Mouse (Mus musculus): Measurements from ENCODE around the gene Nkx3-2. TPM values are rescaled to one million over a fixed set of nuclear protein-coding genes. Genes with fewer than 3 reads are reported as not detected.

Nkx3-2 gene
- polyA plus RNA-seq, 1 experiment from 2014 or later, result not detected

DNA sequence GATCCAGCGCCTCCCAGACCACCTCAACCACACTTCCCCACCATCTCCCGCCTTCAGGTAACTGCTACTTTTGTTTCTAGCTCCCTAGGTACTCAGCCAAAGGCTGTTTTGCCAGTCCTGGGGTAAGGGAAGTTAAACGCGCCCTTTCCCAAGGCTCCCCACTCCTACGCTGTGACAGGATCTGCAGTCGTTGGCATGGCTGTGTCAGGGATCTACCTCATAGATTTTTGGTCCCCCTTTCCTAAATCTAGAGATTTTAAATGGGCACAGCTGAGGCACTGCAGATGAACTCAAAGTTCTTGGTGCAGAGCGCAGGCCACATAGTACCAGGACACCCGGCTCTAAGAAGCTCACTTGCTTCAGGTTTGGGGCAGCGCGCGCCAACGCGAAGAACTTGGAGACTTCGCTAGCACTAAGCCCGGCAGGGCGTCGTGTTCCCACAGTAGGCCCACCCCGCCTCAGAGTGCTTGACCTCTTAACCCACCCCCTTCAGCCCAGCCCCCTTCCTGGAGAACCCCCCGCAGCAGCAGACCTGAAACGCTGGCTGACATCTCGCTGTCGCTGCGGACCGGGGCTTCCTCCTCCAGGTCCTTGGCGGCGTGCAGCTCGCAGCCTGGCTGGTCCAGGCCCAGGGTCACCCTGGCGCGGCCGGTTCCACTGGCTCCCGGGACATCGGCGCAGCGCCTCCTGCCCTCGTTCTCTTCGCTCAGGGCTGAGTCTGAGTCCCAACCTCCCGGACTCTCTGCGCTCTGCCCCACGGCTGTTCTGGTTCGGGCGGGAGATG is 1.2 kb downstream of the Nkx3-2 start:
- DNase-seq (ENCODE audit: low spot score), result no peak

DNA sequence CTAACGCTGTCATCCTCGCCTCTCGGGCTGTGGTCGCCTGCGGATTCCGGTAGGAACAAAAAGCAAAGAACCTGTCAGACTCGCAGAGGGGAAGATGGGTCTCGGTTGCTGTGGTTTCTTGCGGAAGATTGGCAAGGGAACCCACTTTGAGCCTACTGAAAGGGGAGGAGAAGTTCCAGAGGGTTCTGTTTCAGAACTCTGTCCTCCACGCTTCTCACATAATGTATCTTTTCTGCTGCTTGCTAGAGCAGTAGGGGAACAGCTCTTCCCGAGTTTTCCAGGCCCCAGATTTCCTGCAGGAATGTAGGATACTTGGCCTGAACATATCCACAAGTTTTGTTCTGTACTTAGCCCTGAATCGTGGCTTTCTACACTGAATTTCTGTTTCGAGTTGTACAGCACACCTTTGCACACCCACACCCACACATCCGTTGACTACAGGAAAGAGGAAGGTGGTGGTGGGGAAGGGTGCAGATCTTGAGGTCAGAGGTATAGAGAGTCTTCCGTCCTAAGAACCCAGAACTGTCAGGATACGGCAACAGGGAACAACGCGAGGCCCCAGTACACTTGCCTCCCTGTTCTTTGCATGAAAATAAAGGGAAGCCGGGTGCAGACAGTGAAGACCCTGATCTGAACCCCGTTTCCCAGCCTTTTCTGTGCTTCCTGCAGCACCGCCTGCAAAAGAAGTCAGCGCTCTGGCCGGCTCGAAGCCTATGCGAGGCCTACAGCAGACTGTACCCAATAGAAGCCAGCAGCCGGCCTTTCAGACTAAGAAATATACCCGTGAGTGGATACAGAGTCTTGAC is 2.0 kb downstream of the Nkx3-2 start:
- no peak for DNase-seq (ENCODE audit: low spot score)

DNA sequence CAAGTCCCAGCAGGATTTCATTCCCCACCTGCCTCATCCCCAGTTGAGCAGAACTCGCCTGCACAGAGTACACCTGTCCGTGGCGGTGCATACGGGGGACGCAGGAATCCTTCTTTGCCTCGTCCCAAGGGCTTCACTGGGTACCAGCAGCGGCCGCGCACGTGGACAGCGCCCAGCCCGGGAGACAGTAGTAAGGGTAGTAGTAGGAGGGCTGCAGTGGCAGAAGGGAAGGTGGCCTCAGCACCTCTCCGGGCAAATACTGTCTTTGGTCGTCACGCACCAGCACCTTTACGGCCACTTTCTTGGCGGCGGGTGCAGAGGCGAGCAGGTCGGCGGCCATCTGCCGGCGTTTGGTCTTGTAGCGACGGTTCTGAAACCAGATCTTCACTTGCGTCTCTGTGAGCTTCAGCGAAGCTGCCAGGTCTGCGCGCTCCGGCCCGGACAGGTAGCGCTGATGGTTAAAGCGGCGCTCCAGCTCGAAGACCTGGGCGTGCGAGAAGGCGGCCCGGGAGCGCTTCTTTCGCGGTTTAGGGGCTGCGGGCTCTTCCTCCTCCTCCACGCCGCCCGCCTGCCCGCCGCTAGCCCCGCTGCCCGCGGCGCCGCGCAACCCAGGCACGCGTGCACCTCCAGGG is 2.7 kb downstream of the Nkx3-2 start:
- no peak for DNase-seq (ENCODE audit: low spot score)

DNA sequence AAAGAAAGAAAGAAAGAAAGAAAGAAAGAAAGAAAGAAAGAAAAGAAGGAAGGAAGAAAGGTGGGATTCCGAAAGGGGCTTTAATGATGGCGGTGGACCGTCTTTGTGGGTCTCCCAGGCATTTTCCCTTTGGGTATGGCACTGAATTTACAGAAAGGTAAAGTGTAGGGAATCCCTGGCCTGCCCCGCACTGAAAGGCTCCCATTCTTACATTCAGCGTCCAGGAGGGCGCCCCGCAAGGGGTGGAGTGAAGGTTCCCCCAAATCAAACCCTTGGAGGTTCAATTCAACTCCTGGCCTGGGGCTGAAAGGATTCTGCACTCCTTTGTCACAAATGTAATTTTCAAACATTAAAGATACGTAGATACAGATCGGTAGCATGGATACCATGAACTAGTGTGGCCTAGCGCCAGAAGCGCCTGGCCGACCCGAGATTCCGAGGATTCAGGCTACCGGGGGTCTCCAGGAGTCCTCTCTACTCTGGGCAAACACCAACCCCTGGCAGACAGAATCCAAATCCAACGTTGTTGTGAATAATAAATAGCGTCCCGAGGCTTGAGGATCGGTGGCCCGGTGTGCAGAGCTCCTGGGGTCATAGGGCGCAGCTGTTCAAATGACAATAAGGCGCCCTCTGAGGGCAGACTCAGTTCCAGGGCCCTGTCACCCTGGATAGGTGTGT is 3.3 kb downstream of the Nkx3-2 start:
- DNase-seq (ENCODE audit: low spot score), result no peak

DNA sequence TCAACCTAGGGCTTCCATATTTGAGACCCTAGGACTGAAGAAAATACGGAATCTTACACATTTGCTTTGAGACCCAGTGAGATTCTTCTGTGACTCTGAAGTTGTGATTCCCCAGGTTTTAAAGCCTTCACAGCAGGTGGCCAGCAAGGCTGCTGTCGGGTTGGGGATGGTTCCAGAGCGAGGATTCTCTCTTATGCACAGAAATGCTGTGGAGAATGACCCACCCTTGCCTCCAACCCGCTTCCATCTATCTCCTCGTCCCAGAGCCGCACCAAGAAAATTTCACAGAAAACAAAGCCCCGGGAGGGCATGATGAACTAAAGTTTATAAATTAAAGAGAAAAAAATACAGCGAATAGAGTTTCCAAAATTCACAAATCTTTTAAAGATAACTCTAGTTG is 4.2 kb downstream of the Nkx3-2 start:
- no peak for DNase-seq (ENCODE audit: low spot score)

DNA sequence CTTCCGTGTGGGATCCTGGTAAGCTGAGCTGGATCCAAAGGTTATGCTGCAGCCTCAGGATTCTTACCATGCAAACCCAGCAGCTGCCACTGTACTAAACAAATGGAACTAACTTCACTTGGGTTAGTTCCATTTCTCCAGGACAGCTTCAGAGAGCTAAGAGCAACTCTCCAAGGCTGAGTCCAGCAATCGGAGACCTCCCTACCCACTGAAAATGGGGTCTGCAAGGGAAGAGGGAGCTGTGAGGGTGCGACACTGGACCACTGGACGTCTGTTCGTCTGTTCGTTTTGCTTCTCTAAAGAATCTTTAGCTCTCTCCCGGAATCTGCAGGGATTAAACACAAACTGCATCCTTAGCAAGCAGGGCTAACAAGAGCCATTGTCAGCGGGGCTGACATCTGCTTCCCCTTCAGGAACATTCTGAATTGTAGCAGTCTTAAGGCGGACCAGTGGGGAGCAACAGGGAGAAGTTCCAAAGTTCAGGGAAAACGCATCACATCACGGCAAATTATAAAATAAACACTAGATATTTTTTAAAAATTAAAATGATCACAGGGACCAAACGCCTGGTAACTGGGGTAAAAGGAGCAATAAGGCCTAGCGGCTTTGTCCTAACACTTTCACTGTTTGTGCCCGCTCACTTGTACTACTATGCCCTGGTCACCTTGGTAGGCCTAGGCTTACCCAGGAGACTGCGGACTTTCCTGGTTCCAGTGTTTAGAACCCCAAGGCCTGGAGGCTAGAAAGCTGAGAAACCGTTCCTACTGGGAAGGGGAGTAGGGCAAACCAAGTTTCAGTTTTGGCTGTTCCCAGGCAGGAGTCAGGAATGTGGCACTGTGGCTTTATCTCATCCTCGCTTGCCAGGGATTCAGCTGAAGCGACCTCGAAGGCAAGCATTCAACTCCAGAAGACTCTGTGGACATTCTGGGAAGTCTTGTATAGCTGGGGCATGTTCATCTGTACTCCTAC is 5.3 kb downstream of the Nkx3-2 start:
- no peak for DNase-seq (ENCODE audit: low spot score)

DNA sequence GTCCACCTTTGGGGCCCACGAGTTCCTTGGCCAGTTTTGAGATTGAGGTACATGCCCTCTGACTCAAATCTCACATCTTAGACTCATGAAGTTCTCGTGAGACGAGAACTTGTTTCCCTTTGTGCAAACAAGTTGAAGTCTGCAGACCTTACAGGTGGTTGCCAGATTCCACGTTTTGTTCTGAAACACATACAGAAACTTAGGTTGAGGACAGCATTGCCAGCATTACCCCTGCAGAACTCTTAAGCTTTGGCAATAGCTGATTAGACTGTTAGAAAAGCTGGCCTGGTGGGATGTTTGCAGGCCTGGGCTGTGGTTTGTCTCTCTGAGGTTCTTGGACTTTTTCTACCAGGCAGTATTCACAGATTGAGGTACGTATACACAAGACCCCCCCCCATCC is 7.0 kb downstream of the Nkx3-2 start:
- no peak for DNase-seq (ENCODE audit: low spot score)

DNA sequence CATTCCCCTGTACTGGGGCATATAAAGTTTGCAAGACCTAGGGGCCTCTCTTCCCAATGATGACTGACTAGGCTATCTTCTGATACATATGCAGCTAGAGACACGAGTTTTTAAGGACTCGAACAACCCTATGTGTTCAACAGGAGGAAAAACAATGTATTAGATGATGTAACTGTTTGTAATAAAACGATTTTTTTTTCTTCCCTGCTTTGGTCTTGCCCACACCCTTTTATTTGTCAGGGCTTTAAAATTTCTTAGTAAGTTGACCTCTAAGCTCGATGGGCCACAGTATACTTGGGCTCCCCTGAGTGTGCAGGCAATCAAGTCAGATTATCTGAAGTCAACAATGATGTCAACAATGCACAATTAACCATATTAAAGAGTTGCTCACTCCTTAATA is 7.9 kb downstream of the Nkx3-2 start:
- DNase-seq (ENCODE audit: low spot score), result no peak

DNA sequence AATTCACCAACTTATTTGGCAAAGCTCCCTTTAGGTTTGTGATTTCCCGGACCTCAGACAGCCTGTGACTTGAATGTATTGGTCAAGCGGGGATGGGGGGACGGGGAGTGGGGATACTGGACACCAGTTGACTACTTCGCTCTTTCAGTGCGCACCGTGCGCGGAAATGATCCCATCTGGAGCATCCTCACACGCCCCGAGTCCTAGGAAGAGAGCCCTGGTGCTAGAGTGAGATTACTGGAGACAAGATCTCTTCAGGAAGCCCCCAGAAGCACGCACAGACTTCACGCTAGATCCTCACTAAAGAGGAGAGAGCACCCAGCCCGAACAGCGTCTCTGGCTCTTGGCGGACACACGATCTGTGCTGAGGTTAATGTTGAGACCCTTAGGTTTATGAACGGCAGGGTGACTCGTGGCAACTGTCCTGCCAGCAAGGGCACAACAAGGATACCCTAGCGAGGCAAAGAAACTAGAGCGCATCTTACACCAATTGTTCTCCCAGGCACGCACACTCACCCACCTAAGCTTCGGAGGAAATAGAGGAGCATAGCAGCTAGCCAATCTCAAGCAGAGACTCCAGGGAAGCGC is 8.8 kb downstream of the Nkx3-2 start:
- no peak for DNase-seq (ENCODE audit: low spot score)

DNA sequence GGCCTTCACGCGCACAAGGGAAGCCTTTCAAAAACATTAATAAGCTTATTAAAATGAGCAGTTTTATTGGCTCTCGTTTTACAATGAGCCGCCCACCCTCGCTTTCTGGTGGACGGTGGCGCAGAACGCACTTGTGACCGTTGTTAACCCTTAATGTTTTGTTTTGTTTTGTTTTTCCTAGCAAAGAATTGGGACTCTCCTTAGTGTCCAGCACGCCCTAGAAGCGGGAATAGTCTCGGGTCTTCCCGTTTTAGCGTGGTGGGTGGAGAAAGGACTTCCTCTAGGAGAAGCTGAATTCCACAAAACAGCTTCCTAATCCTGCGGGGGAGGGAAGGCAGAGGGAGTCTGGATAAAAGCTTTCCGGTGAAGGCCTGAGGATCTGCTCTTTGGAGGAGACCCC is 9.5 kb downstream of the Nkx3-2 start:
- no peak for DNase-seq (ENCODE audit: low spot score)

DNA sequence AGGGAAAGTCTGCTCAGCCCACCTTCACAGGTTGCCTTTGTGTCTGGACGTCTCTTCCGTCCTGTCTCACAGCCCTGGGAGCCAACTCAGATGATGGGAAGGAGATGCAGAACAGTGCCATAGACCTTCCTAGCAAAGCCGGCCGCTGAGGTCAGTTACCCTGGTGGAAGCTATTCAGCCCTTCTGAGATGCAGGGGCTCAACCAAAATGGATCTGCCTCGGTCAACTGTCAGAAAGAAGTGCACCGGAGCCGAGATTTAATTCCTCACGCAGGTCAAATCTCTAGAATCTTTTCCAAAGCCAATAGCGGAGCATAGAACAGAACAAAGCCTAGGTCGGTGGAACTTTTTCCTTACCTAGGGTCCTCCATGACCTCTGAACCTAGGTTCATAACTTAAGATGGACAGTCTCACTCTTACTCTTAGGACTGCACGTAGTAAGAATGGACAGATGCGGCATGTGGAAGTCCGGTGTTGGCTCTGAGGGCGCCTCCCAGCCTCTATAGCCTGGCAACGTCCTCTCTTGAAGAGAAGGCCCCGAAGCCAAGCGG is 10.0 kb downstream of the Nkx3-2 start:
- DNase-seq (ENCODE audit: low spot score), result no peak

DNA sequence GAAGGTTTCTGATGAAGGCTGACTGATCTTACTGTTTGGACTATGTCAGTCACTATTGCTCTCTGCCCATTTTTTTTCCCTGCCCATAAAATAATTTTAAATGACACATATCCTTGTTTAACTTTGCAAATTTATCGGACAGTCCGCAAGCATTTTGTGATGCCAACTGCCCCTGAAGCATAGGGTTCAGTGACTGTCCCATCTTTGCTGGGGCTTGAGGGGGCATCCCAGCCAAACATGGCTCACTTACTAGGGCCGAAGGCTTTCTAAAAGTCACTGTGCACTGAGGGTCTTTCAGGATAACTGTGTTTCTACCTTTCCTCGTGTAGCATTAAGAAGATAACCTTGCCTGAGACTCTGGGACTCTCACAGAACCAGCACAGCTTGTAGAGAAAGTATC is 11.6 kb downstream of the Nkx3-2 start:
- no peak for DNase-seq (ENCODE audit: low spot score)

DNA sequence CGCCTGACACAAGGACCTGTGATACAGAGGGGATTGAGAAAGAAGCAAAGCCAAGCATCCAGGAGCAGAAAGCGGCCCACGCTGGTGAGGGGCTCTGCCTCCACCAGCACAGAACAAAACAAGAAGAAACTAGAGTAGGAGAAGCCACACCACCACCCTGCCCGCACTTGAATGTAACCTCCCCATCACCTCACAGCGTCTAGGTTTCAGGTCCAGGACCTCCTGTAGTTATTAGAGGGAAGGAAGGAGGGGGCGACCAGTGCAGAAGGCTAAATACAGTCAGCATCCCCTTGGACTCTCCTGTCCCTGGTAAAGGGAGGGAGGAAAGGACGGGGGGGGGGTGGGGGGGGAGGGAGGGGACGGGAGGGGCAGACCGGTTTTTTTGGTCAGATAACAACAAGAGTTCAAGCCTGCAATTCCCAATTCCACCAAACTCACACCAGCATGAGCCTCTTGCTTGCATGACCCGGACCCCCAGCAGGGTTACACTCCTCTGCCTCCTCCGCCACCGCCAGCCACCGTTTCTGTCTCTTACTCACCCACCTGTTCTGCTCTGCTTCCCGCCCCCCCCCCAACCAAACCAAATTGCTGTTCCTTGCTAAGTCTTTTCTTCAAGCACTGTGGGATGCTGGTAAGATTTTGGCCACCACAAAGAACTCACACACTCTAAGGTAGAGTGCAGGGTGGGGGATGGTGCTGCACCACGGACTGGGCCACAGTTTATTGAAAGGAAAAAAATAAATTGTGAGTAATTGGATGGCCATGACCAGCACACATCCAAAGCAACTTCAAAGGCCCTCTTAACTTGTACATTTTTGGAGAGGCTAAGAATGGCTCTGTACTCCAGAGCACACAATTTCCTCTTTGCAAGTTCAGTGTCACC is 19.2 kb downstream of the Nkx3-2 start:
- DNase-seq (ENCODE audit: low spot score), result no peak

DNA sequence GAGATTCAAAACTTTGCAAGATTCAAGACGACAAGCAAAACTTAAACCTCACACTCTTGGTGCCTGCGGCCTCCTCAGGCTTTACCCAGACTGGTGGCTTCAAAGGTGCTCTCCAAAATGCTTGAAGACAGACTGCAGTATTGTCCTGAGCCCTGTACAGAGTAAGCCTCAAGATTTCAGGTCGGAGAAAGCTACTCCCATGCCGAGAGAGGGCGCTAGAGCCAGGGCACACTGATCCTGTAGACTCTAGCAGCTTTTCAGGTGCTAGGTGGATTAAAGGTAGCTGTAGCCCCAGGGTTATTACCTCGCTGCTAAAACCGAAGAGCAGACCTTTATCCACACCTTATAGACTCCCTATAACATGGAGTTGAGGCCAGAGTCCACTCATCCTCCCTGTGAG is 20.1 kb downstream of the Nkx3-2 start:
- DNase-seq (ENCODE audit: low spot score), result no peak

DNA sequence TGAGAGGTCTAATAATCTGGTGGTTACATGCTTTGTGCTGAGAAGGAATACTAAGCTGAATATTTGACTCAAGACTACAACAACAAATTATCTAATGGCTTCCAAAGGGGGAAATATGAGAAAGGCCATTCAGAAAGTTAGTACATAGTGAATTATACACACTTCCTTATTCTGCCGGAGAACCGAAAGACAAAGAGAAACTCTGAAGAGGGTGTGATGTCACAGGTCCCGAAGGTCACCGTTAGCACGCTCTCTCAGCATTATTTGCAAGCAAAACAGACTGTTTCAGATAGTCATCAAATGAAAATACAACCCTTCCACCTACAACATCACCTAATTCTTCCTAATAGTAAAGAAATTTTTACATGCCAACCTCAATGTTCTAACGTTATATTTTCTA is 25.5 kb downstream of the Nkx3-2 start:
- no peak for DNase-seq (ENCODE audit: low spot score)

DNA sequence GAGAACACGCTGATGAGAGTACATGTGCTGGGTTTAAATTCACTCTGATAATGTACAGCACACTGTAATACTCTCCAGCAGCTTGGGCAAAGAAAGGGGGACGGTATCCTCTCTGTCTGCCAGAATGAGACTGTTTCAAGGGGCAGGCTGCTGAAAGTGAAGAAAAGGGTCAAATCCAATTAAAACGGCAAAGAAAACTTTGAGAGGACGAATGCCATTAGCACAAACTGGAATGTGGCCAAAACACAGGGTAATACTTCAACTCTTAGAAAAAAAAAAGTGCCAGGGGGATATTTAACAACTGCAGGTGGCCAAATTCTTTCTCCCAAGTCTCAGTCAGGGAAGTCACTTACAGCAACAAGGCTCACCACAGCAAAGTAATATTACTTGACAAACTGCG is 27.3 kb downstream of the Nkx3-2 start:
- no peak for DNase-seq (ENCODE audit: low spot score)

DNA sequence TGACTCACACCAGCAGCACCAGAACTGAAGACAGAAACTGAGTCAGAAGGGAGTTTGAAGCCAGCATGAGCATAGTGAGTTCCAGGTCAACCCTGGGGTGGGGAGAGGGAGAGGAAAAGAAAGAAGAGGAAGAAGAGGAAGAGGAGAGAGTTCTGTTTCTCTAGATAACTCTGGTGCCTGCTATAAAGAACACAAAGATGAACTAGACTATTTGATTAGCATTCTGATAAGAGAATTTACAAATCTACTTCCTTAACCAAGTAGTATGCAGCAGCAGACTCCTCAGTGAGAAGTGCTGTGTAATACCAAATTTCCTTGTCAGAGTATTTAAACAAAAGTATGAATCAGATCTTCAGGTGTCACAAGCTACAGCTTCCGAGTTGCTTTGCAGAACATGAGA is 37.3 kb downstream of the Nkx3-2 start:
- no peak for DNase-seq (ENCODE audit: low spot score)

DNA sequence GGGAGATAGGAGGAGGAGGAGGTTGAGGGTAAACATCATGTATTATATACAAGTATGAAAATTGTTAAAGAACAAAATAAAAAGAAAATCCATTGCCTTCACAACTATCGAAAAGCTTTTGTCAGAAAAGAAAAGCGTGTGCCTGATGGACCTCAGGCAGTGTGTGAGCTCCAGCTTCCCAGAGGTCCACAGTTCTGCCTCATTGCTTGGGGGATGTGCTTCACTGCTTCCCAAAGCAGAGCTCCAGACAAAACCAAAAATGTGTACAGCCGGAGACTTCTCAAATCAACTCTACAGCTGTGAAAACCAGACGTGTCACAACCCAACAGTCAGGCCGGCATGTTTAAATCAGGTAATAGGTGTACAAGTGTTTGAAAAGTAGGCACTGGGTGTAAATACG is 38.7 kb downstream of the Nkx3-2 start:
- DNase-seq (ENCODE audit: low spot score), result no peak

Data from thymus, postnatal 0 days (tissue).